Mouse (Mus musculus): Measurements from ENCODE around the gene Gm31371.
"Not testable (repeated sequence)": the region's sequence is repeated elsewhere in the genome, so short reads cannot be mapped to it uniquely, and the experiment has no call there.

DNA sequence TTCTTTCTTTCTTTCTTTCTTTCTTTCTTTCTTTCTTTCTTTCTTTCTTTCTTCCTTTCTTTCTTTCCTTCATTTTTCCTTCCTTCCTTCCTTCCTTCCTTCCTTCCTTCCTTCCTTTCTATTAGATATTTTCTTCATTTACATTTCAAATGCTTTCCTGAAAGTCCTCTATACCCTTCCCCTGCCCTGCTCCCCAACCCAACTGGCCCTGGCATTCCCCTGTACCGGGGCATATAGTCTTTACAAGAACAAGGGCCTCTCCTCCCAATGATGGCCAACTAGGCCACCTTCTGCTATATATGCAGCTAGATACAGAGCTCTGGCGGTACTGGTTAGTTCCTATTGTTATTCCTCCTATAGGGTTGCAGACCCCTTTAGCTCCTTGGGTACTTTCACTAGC is 60.6 kb downstream of the Gm31371 start:
- TF ChIP-seq CTCF (IDR thresholded peaks at IDR 0.05; ENCODE audit: low read depth, low read length); GATA1 (IDR thresholded peaks at IDR 0.05; ENCODE audit: borderline replicate concordance, low read length): not testable (repeated sequence)
